Mouse (Mus musculus) lung, postnatal 0 days (tissue): ENCODE measurements around the gene Ncor2.

Source experiments
- CTCF ChIP-seq: IDR thresholded peaks from 2 replicates; pipeline ENCODE4 v1.5.1; 2016; ENCODE audit warnings: antibody characterized with exemption, mild to moderate bottlenecking
- EP300 ChIP-seq: IDR thresholded peaks from 2 replicates; pipeline ENCODE4 v1.6.1; 2016; ENCODE audit warnings: antibody characterized with exemption, mild to moderate bottlenecking, control low read depth

- no peak for TF ChIP-seq CTCF
- TF ChIP-seq EP300, result no peak
Measured at GRCm38 (mm10) chr5:125015576-125015975, 163.4 kb downstream of the Ncor2 start.
